Comparison of ENCODE assay signal across 11 mouse cellular contexts in the genomic region with DNA sequence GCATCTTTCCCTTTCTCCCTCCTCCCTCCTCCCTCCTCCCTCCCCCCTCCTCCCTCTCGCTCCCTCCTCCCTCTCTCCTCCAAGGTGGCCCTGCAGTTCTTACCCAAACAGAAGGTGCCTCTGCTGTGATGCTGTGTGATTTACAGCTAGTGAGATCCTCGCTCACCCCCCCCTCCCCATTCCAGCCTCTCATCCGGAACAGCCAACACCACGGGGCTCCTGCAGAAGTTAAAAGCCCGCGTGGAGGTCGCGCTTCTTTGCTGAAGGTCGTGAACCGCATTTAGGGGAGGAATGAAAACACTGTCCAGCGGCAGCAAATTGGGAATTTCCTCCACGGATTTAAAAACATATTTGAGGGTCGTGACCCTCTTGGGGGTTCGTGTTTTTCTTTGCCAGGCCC.
DNase-seq lines count a peak whose midpoint lies in the region; ATAC-seq lines count a peak whose summit lies in the region.
"Had no signal": no experiment of that assay in that cellular context is flagged by ENCODE, and none has a peak within 500 bp of the region (broad histone marks: within the 10 kb centered on the region; RNA-seq: fewer than 3 reads in every experiment).

No protein-coding gene starts in this region.

- H3K4me3 ChIP-seq in hindbrain, embryonic 10.5 days = no peak overlapping the region
- H3K4me3 ChIP-seq in hindbrain, embryonic 13.5 days = no peak overlapping the region
- H3K4me3 ChIP-seq in embryonic facial prominence, embryonic 14.5 days (ENCODE audit: low read depth, low read length) = no peak overlapping the region
- no peak overlapping the region for H3K4me3 ChIP-seq in limb, embryonic 15.5 days

- H3K9ac ChIP-seq in hindbrain, embryonic 13.5 days = no peak overlapping the region; the same call in 1 of the 2 replicates
- no peak overlapping the region for H3K9ac ChIP-seq in embryonic facial prominence, embryonic 14.5 days (ENCODE audit: low read depth, low read length)
- H3K9ac ChIP-seq in limb, embryonic 15.5 days = no peak overlapping the region
- H3K9ac ChIP-seq: liver, postnatal 0 days had no signal

- no peaks in the 10 kb centered on the region for H3K36me3 ChIP-seq in hindbrain, embryonic 10.5 days
- H3K36me3 ChIP-seq in hindbrain, embryonic 13.5 days = no peaks in the 10 kb centered on the region
- H3K36me3 ChIP-seq in embryonic facial prominence, embryonic 14.5 days (ENCODE audit: control insufficient read depth, insufficient read depth, low read length) = no peaks in the 10 kb centered on the region
- no peaks in the 10 kb centered on the region for H3K36me3 ChIP-seq in limb, embryonic 15.5 days

- H3K9me3 ChIP-seq in hindbrain, embryonic 10.5 days = no peaks in the 10 kb centered on the region
- no peaks in the 10 kb centered on the region for H3K9me3 ChIP-seq in hindbrain, embryonic 13.5 days
- no peaks in the 10 kb centered on the region for H3K9me3 ChIP-seq in embryonic facial prominence, embryonic 14.5 days (ENCODE audit: control insufficient read depth, low read length)
- H3K9me3 ChIP-seq in limb, embryonic 15.5 days = no peaks in the 10 kb centered on the region

- no peak overlapping the region; the same call in 1 of the 2 replicates for H3K4me2 ChIP-seq in hindbrain, embryonic 13.5 days
- H3K4me2 ChIP-seq in embryonic facial prominence, embryonic 14.5 days (ENCODE audit: low read depth, low read length) = peak overlapping the region; percentile 15; the same call in 1 of the 2 replicates
- H3K4me2 ChIP-seq in limb, embryonic 15.5 days = 0 out of 2 replicates have a peak overlapping the region, but pooled peaks have one; percentile 3

- peaks cover 14% of the 10 kb centered on the region for H3K4me1 ChIP-seq in hindbrain, embryonic 10.5 days (replicated peaks)
- H3K4me1 ChIP-seq in hindbrain, embryonic 13.5 days (replicated peaks) = peaks cover 17% of the 10 kb centered on the region
- peaks cover 8% of the 10 kb centered on the region; the same call in 1 of the 2 replicates for H3K4me1 ChIP-seq in embryonic facial prominence, embryonic 14.5 days (ENCODE audit: control insufficient read depth, insufficient read depth, low read length)
- peaks cover 12% of the 10 kb centered on the region; the same call in 1 of the 2 replicates for H3K4me1 ChIP-seq in limb, embryonic 15.5 days

- no peak overlapping the region for H3K27ac ChIP-seq in hindbrain, embryonic 10.5 days
- H3K27ac ChIP-seq in hindbrain, embryonic 13.5 days = no peak overlapping the region
- no peak overlapping the region for H3K27ac ChIP-seq in embryonic facial prominence, embryonic 14.5 days (replicated peaks; ENCODE audit: low read depth, low read length)
- H3K27ac ChIP-seq in limb, embryonic 15.5 days = no peak overlapping the region

- no peak for ATAC-seq in hindbrain, embryonic 13.5 days (ENCODE audit: low FRiP score)
- ATAC-seq in embryonic facial prominence, embryonic 14.5 days (ENCODE audit: low read depth) = peak; percentile 18; the same call in 1 of the 2 replicates
- no peak for ATAC-seq in limb, embryonic 15.5 days (ENCODE audit: insufficient number of reproducible peaks, low FRiP score, low TSS enrichment, low read depth)
- ATAC-seq: liver, postnatal 0 days had no signal

- H3K27me3 ChIP-seq in hindbrain, embryonic 10.5 days (ENCODE audit: insufficient read depth, poor library complexity, severe bottlenecking) = peaks cover 63% of the 10 kb centered on the region
- H3K27me3 ChIP-seq in hindbrain, embryonic 13.5 days = peaks cover 16% of the 10 kb centered on the region
- peaks cover 10% of the 10 kb centered on the region; the same call in 1 of the 2 replicates for H3K27me3 ChIP-seq in embryonic facial prominence, embryonic 14.5 days (replicated peaks; ENCODE audit: control insufficient read depth, insufficient read depth, low read length)
- peaks cover 16% of the 10 kb centered on the region for H3K27me3 ChIP-seq in limb, embryonic 15.5 days

- DNase-seq in hindbrain, embryonic 10.5 days (ENCODE audit: low spot score) = peak; percentile 48
- DNase-seq in R1 (ENCODE audit: low read depth, low spot score) (peak; percentile 17), MN1 (ENCODE audit: low spot score) (no peak)
- DNase-seq in embryonic facial prominence, embryonic 14.5 days (ENCODE audit: low spot score) = no peak
- no peak for DNase-seq in cerebellum, adult 11-12 months
- DNase-seq in gastrocnemius, postnatal 4 days (ENCODE audit: low spot score in 2 of 2) = no peak
- DNase-seq: B cell, adult 2 months; liver, postnatal 0 days; right cerebral cortex, adult 18-20 months had no signal

- WGBS in hindbrain, embryonic 10.5 days = 11% methylated on average over 13 of the region's 14 CpGs
- 15% methylated on average over 13 of the region's 14 CpGs for WGBS in hindbrain, embryonic 13.5 days
- 4% methylated on average over 13 of the region's 14 CpGs for WGBS in embryonic facial prominence, embryonic 14.5 days
- 4% methylated on average over 13 of the region's 14 CpGs for WGBS in limb, embryonic 15.5 days

Comparison
In these comparisons a context has a peak if more than half of its experiments do, and no peak if none do; other contexts are left out.
1. DNase-seq: peak in hindbrain, embryonic 10.5 days (single experiment) and R1 (single experiment); none in embryonic facial prominence, embryonic 14.5 days (single experiment), cerebellum, adult 11-12 months (single experiment), gastrocnemius, postnatal 4 days (0 of 2) and MN1 (single experiment).